Mouse (Mus musculus): ENCODE measurements around the gene Mlx.

- TF ChIP-seq POLR2A (IDR thresholded peaks at IDR 0.05; ENCODE audit: low read depth, low read length), result no peak
- peak; percentile 90 to 99 for TF ChIP-seq CTCF (conservative IDR thresholded peaks at IDR 0.05 in 1 of 2, IDR thresholded peaks at IDR 0.05 in 1 of 2; ENCODE audit: low read depth in 2 of 2, low read length in 2 of 2)
- TF ChIP-seq NELFE (IDR thresholded peaks at IDR 0.05; ENCODE audit: low read depth, low read length), result peak; percentile 77; the same call in 1 of the 2 replicates
- TF ChIP-seq ZKSCAN1 (IDR thresholded peaks at IDR 0.05; ENCODE audit: borderline replicate concordance, low read depth, low read length), result no peak
- TF ChIP-seq JUND (conservative IDR thresholded peaks at IDR 0.05; ENCODE audit: low read depth, low read length), result no peak
- no peak for TF ChIP-seq EP300 (IDR thresholded peaks at IDR 0.05; ENCODE audit: low read length)
- no peak; the same call in 1 of the 2 replicates for TF ChIP-seq USF2 (conservative IDR thresholded peaks at IDR 0.05; ENCODE audit: low read depth, low read length)
- TF ChIP-seq ZMIZ1 (IDR thresholded peaks at IDR 0.05; ENCODE audit: low read depth, low read length), result no peak
- TF ChIP-seq TBP (conservative IDR thresholded peaks at IDR 0.05; ENCODE audit: low read depth, low read length), result no peak
- no peak for TF ChIP-seq POLR2AphosphoS2 (IDR thresholded peaks at IDR 0.05; ENCODE audit: low read depth, low read length)
- peak; percentile 94 for TF ChIP-seq ZC3H11A (IDR thresholded peaks at IDR 0.05; ENCODE audit: low read depth, low read length)
- TF ChIP-seq RAD21 (IDR thresholded peaks at IDR 0.05; ENCODE audit: low read depth, low read length), result peak; percentile 100
Observed at GRCm38 (mm10) chr11:101066549-101067412, 20.3 kb upstream of the Mlx start.
